Mouse (Mus musculus) G1E (cell line): ENCODE results near the gene Ank3. TPM values are rescaled to one million over a fixed set of nuclear protein-coding genes. Genes with fewer than 3 reads are reported as not detected.

Source experiments
- ATAC-seq: 2 replicates; pipeline ENCODE4 v1.8.0; 2016; ENCODE audit warnings: mild to moderate bottlenecking; ENCODE audit not compliant: insufficient number of reproducible peaks, poor library complexity, low FRiP score, severe bottlenecking; ENCODE audit errors: extremely low read depth
- DNase-seq: peaks from one replicate; pipeline ENCODE4 v3.0.0; 2012; ENCODE audit warnings: low spot score
- H3K27me3 ChIP-seq: 2 replicates; pipeline ENCODE4 v1.6.1; 2012; ENCODE audit warnings: mild to moderate bottlenecking, low read length, inconsistent platforms; ENCODE audit not compliant: insufficient read depth
- H3K36me3 ChIP-seq: replicated peaks from 2 replicates; pipeline ENCODE3; 2012; ENCODE audit warnings: mild to moderate bottlenecking, inconsistent platforms
- H3K4me1 ChIP-seq: 2 replicates; pipeline ENCODE4 v1.6.1; 2012; ENCODE audit warnings: low read depth, low read length, inconsistent platforms, mixed read lengths; ENCODE audit not compliant: insufficient read depth
- H3K4me3 ChIP-seq: 2 replicates; pipeline ENCODE4 v1.5.1; 2012; ENCODE audit warnings: low read depth, mild to moderate bottlenecking, inconsistent platforms, low read length, moderate library complexity, mixed read lengths
- H3K9me3 ChIP-seq: replicated peaks from 2 replicates; pipeline ENCODE4 v1.6.1; 2012; ENCODE audit warnings: inconsistent platforms
- CTCF ChIP-seq: IDR thresholded peaks from 2 replicates; pipeline ENCODE4 v1.5.1; 2012; ENCODE audit warnings: low read depth, low read length, inconsistent platforms, mixed read lengths
- GATA1 ChIP-seq: IDR thresholded peaks from 2 replicates; pipeline ENCODE4 v1.6.1; 2012; ENCODE audit warnings: borderline replicate concordance, low read length, inconsistent platforms, mixed read lengths
- GATA2 ChIP-seq: IDR thresholded peaks from 2 replicates; pipeline ENCODE4 v1.6.1; 2012; ENCODE audit warnings: low read depth, low read length, inconsistent platforms, borderline replicate concordance
- POLR2AphosphoS5 ChIP-seq: IDR thresholded peaks from 2 replicates; pipeline ENCODE4 v1.6.1; 2012; ENCODE audit warnings: low read depth, low read length, inconsistent platforms; ENCODE audit not compliant: insufficient replicate concordance
- TAL1 ChIP-seq: conservative IDR thresholded peaks from 2 replicates; pipeline ENCODE4 v1.6.1; 2012; ENCODE audit warnings: low read depth, low read length, inconsistent platforms, mixed read lengths
- polyA plus RNA-seq: library from polyadenylated mRNA; stranded (reverse); fragments of >175 nt; gene quantifications from 2 replicates; pipeline ENCODE4 v1.2.3, GENCODE M21; 2012
- total RNA-seq, 2 experiments: library from RNA; stranded (forward) in 1 of 2; stranded (reverse) in 1 of 2; fragments of 200-1000 nt in 1 of 2; fragments of >200 nt in 1 of 2; fragmentation: Nextera tagmentation in 1 of 2; gene quantifications; 2 replicates each; pipeline ENCODE4 v1.2.3; 2014 to 2017

Ank3 gene
- total and polyA plus RNA-seq, 3 experiments, result 0.98 TPM; not detected in 2

- no peaks in the 10 kb centered on the region for H3K27me3 ChIP-seq
- no peaks in the 10 kb centered on the region for H3K4me1 ChIP-seq
- DNase-seq, result no peak
- no peak for ATAC-seq
- no peaks in the 10 kb centered on the region for H3K36me3 ChIP-seq
- TF ChIP-seq GATA1 (no peak), GATA2 (no peak), POLR2AphosphoS5 (no peak), CTCF (no peak), TAL1 (no peak)
- no peak overlapping the region for H3K4me3 ChIP-seq
- peaks cover 62% of the 10 kb centered on the region for H3K9me3 ChIP-seq
Measured at GRCm38 (mm10) chr10:69575451-69575850, 176.9 kb downstream of the Ank3 start.

- Histone ChIP-seq H3K4me1 (no peaks in the 10 kb centered on the region), H3K4me3 (no peak overlapping the region), H3K9me3 (peaks cover 62% of the 10 kb centered on the region), H3K36me3 (no peaks in the 10 kb centered on the region), H3K27me3 (no peaks in the 10 kb centered on the region)
- DNase-seq (no peak), ATAC-seq (no peak)
- TF ChIP-seq GATA2 (no peak), CTCF (no peak), TAL1 (no peak), GATA1 (no peak), POLR2AphosphoS5 (no peak)
Measured at GRCm38 (mm10) chr10:69576264-69576663, 177.7 kb downstream of the Ank3 start.

GRCm38 (mm10) chr10:69577061-69577728, 178.6 kb downstream of the Ank3 start:
- Histone ChIP-seq H3K4me1 (no peaks in the 10 kb centered on the region), H3K27me3 (no peaks in the 10 kb centered on the region), H3K9me3 (peaks cover 68% of the 10 kb centered on the region), H3K36me3 (no peaks in the 10 kb centered on the region), H3K4me3 (no peak overlapping the region)
- no peak for TF ChIP-seq GATA1
- no peak for TF ChIP-seq GATA2
- no peak for TF ChIP-seq TAL1
- no peak for TF ChIP-seq CTCF
- no peak for TF ChIP-seq POLR2AphosphoS5
- no peak for ATAC-seq
- no peak for DNase-seq

- Histone ChIP-seq H3K4me3 (no peak overlapping the region), H3K27me3 (no peaks in the 10 kb centered on the region), H3K4me1 (no peaks in the 10 kb centered on the region), H3K36me3 (no peaks in the 10 kb centered on the region), H3K9me3 (peaks cover 73% of the 10 kb centered on the region)
- TF ChIP-seq TAL1 (no peak), GATA1 (no peak), GATA2 (no peak), POLR2AphosphoS5 (no peak), CTCF (no peak)
- DNase-seq (no peak), ATAC-seq (no peak)
Measured at GRCm38 (mm10) chr10:69577729-69578061, 179.1 kb downstream of the Ank3 start.

GRCm38 (mm10) chr10:69579585-69579984, 181.0 kb downstream of the Ank3 start:
- no peak for TF ChIP-seq TAL1
- no peaks in the 10 kb centered on the region for H3K4me1 ChIP-seq
- no peak overlapping the region for H3K4me3 ChIP-seq
- peaks cover 76% of the 10 kb centered on the region for H3K9me3 ChIP-seq
- H3K36me3 ChIP-seq, result no peaks in the 10 kb centered on the region
- no peaks in the 10 kb centered on the region for H3K27me3 ChIP-seq
- DNase-seq, result no peak
- no peak for ATAC-seq

GRCm38 (mm10) chr10:69581525-69581924, 183.0 kb downstream of the Ank3 start:
- H3K4me3 ChIP-seq, result no peak overlapping the region
- H3K27me3 ChIP-seq, result no peaks in the 10 kb centered on the region
- H3K9me3 ChIP-seq, result peaks cover 71% of the 10 kb centered on the region
- no peaks in the 10 kb centered on the region for H3K36me3 ChIP-seq
- ATAC-seq (no peak), DNase-seq (no peak)
- no peaks in the 10 kb centered on the region for H3K4me1 ChIP-seq
- TF ChIP-seq TAL1, result no peak
